Mouse (Mus musculus): Measurements from ENCODE around the gene Mlc1.

GRCm38 (mm10) chr15:89000367-89000766 is 21.6 kb upstream of the Mlc1 start:
- TF ChIP-seq POLR2A (IDR thresholded peaks at IDR 0.05; ENCODE audit: low read depth, low read length) (no peak), CTCF (conservative IDR thresholded peaks at IDR 0.05; ENCODE audit: insufficient read depth, insufficient read length, low read depth, low read length) (no peak)
